Mouse (Mus musculus): ENCODE measurements around the gene Mmp3.
"Not testable (repeated sequence)": the region's sequence is repeated elsewhere in the genome, so short reads cannot be mapped to it uniquely, and the experiment has no call there.

Gene Mmp3

DNA sequence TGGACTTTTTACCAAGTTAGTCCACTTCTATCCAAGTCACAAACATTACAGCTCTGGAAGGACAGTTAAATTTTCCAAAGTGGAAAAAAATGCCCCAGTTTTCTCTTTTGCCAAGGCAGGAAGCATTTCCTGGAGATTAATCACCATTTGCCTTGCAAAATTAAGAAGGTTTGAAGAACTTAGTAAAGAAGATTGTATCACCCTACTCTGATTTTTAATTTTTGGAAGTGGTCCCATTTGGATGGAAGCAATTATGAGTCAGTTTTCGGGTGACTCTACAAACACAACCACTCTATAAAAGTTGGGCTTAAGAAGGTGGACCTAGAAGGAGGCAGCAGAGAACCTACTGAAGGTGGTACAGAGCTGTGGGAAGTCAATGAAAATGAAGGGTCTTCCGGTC is at the start of gene Mmp3:
Mmp3 (plus strand) TSS at position 301 of the 400 bp plus-strand sequence.
- no peak for DNase-seq (ENCODE audit: low spot score in 2 of 2)

DNA sequence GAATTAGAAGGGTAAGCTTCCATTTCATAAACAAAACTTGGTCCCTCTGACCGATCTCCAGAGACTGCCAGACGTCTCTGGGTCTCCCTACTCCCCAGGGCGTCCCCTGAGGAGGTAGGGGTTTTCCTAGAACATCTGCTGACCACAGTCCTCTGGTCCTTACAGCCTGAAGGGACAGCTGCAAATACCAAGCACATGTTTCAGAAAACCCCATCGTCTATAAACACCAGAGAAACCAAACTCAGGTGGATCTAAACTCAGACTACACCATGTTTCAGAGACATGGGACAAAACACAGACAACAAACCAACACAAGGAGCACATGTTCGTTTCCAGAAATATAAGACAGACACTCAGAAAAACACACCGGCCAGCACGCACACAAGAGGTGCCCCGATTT is 49.1 kb upstream of the Mmp3 start:
- not testable (repeated sequence) for DNase-seq (ENCODE audit: low spot score in 2 of 2)

DNA sequence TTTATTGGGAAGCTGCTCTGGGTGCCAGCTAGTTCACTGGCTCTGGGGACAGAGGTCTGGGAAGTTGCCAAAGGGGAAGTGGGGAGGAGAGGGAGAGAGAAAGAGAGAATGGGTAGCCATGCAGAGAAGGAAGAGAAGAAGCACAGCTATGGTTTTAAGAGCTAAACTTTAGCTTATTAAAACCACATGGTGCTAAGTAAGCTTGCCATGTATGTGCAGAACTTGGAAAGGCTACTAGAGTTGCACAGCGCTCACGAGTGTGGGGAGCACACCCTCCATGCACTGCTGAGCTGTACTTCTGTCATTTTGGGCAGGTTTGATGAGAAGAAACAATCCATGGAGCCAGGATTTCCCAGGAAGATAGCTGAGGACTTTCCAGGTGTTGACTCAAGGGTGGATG is 7.7 kb downstream of the Mmp3 start:
- no peak for DNase-seq (ENCODE audit: low spot score in 2 of 2)

DNA sequence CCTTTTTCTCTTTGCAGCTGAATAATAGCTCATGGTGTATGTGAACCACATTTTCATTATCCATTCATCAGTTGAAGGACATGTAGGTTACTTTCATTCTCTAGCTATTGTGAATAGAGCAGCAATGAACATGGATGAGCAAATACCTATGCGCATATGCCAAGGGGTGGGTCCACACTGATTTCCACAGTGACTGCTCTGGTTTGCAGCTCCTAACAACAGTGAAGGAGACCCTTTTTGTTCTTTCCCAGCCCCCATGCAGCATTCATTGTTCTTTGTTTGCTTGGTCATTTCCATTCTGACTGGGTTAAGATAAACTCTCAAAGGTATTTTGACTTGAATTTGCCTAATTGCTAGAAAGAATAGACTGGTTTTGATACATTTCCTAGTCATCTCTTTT is 24.6 kb downstream of the Mmp3 start:
- no peak for DNase-seq (ENCODE audit: low spot score in 2 of 2)

DNA sequence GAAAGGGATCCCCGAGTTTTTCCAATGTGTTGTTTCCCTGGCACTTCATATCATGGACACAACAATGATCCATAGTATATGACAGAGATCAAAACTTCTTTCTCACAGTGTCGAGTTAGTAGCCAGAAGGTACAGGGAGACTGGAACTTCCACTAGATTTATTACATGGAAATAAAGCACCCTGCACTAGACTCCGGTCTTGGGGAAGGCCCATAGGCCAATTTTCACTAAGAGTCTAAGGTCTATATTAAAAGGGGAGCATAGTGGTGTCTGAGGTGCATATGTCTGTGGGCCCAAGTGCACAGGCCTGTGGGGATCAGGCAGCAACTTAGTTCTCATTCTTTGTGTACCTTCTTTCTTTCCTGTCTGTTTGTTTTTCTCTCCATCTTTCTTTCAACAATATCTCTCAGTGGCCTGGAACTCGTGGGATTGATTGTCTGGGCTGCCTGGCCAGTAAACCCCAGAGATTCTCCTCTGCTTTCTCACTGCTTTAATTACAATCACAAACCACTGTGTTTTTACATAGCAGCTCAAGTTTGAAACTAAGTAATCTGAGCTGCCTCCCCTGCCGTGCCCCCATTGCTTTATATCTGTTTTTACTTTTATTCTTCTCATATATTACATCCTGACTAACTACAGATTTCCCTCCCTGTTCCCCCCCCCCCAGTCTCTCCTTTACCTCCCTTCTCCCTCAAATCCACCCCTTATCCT is 38.2 kb downstream of the Mmp3 start:
- no peak for DNase-seq (ENCODE audit: low spot score in 2 of 2)

DNA sequence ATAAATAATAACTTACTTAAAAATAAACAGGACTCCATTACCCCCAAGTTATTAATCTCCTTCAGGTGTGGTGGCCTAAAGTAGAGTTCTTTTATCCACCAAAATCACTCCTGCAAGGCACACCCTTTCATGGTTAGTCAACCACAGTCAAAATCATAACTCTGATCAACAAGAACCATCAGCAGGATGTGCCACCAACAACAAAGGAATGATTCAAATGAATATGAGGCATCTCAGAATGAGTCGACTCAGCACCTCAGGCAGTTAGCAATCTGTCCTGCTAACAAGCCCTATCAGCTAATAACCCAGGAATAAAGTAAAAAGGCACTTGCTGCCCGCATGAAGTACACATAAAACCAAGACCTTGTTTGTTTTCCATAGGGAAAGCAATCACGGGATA is 55.5 kb downstream of the Mmp3 start:
- no peak for DNase-seq (ENCODE audit: low spot score in 2 of 2)

DNA sequence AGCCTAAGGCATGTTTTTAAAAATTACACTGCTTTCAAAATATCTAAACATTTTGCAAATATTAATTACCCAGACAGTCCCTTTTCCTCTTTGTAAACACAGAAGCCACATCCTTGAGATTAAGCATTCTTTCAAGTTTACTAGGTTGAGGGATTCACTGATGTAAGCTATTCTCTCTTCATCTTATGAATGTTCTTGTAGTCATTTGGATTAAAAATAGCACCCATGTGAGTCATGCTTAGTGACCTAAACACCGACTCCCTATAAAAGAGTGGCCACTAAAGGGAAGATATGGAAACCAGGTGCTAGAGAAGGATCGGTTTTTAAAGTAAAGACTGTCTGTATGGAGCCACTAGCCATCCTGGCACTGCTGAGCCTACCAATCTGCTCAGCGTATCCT is 56.4 kb downstream of the Mmp3 start, which contains the start of gene Mmp10:
Mmp10 (plus strand) TSS at position 302 of the 400 bp plus-strand sequence.
- no peak for DNase-seq (ENCODE audit: low spot score in 2 of 2)

All from frontal cortex, postnatal 36 days (tissue).